In the genomic region with DNA sequence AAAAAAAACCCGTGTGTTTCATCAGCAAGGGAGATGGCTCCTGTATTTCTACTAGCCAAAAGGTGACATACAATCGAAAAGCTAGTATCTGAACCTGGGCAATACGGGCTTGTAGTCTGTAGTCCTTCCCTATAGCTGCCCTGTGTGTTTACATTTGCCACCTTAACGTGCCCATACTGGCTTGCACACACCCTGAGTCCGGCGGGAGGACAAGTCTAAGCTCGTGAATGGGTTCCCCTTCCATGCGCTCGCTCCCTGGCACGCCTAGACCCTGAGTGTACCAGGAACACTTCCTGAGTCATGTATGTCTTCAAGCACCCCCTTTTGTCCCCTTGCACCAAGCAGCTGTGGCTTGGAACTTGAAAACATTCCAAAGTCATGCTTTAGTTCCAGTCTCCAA, we compare ENCODE assay signal across 24 mouse cellular contexts. TPM values are rescaled to one million over a fixed set of nuclear protein-coding genes. Genes with fewer than 3 reads are reported as not detected.
A peak's percentile ranks its signal among the peaks of the same experiment; 100 is the strongest.
DNase-seq lines count a peak whose midpoint lies in the region; ATAC-seq lines count a peak whose summit lies in the region.
"Had no signal": no experiment of that assay in that cellular context is flagged by ENCODE, and none has a peak within 500 bp of the region (broad histone marks: within the 10 kb centered on the region; RNA-seq: fewer than 3 reads in every experiment).

No protein-coding gene starts in this region.

- DNase-seq in midbrain, embryonic 11.5 days (ENCODE audit: low spot score, missing footprints) = peak; percentile 69
- DNase-seq in Muller cell, postnatal 12 days (ENCODE audit: inconsistent ontology term) = peak; percentile 2
- no peak for DNase-seq in kidney, adult 9 months
- no peak for DNase-seq in ovary, adult 18-20 months (ENCODE audit: low spot score)
- DNase-seq: adrenal gland, adult 8-10 months; adrenal gland, postnatal 36 days; cerebellum, adult 11 months; cerebellum, adult 8-10 months; cerebellum, postnatal 25 days; gastrocnemius, adult 2 months; gastrocnemius, postnatal 36 days; heart, postnatal 10 days; heart, postnatal 4 days had no signal

- H3K4me1 ChIP-seq in midbrain, embryonic 11.5 days (ENCODE audit: control insufficient read depth, insufficient read depth, low read length) = no peaks in the 10 kb centered on the region
- H3K4me1 ChIP-seq in midbrain, embryonic 15.5 days = peaks cover 6% of the 10 kb centered on the region; the same call in 1 of the 2 replicates
- peaks cover 4% of the 10 kb centered on the region; the same call in 1 of the 2 replicates for H3K4me1 ChIP-seq in stomach, embryonic 14.5 days (ENCODE audit: control insufficient read depth, insufficient read depth, low read length)
- H3K4me1 ChIP-seq: hindbrain, embryonic 12.5 days had no signal

- H3K4me3 ChIP-seq in midbrain, embryonic 11.5 days (ENCODE audit: low read depth, low read length) = no peak overlapping the region
- no peak overlapping the region for H3K4me3 ChIP-seq in midbrain, embryonic 15.5 days
- H3K4me3 ChIP-seq in stomach, embryonic 14.5 days (ENCODE audit: low read depth, low read length) = no peak overlapping the region
- H3K4me3 ChIP-seq: erythroblast, embryonic 14.5 days; forebrain, embryonic 10.5 days; gastrocnemius, adult 2 months; heart, embryonic 10.5 days; hindbrain, embryonic 12.5 days had no signal

- no peak overlapping the region for H3K9ac ChIP-seq in midbrain, embryonic 11.5 days (ENCODE audit: low read length)
- H3K9ac ChIP-seq in midbrain, embryonic 15.5 days = no peak overlapping the region
- H3K9ac ChIP-seq in stomach, embryonic 14.5 days (replicated peaks; ENCODE audit: low read depth, low read length) = no peak overlapping the region
- H3K9ac ChIP-seq: hindbrain, embryonic 12.5 days had no signal

- H3K4me2 ChIP-seq in midbrain, embryonic 11.5 days = no peak overlapping the region
- H3K4me2 ChIP-seq in midbrain, embryonic 15.5 days = no peak overlapping the region
- H3K4me2 ChIP-seq in stomach, embryonic 14.5 days (replicated peaks; ENCODE audit: low read depth, low read length) = no peak overlapping the region
- H3K4me2 ChIP-seq: hindbrain, embryonic 12.5 days had no signal

- H3K27ac ChIP-seq in midbrain, embryonic 11.5 days (ENCODE audit: low read depth, low read length) = no peak overlapping the region
- H3K27ac ChIP-seq in midbrain, embryonic 15.5 days = no peak overlapping the region
- 0 out of 2 replicates have a peak overlapping the region, but pooled peaks have one; percentile 33 for H3K27ac ChIP-seq in stomach, embryonic 14.5 days (ENCODE audit: low read length)
- H3K27ac ChIP-seq: forebrain, embryonic 10.5 days; gastrocnemius, adult 2 months; heart, embryonic 10.5 days; hindbrain, embryonic 12.5 days had no signal

- H3K9me3 ChIP-seq in midbrain, embryonic 11.5 days (ENCODE audit: control insufficient read depth, low read length) = no peaks in the 10 kb centered on the region
- H3K9me3 ChIP-seq in midbrain, embryonic 15.5 days = no peaks in the 10 kb centered on the region
- H3K9me3 ChIP-seq in stomach, embryonic 14.5 days (ENCODE audit: control insufficient read depth, low read depth, low read length) = no peaks in the 10 kb centered on the region
- H3K9me3 ChIP-seq: forebrain, embryonic 10.5 days; heart, embryonic 10.5 days; hindbrain, embryonic 12.5 days had no signal

- WGBS in midbrain, embryonic 11.5 days = 69% methylated on average over 10 of the region's 10 CpGs
- WGBS in midbrain, embryonic 15.5 days = 74% methylated on average over 10 of the region's 10 CpGs
- 55% methylated on average over 10 of the region's 10 CpGs for WGBS in stomach, embryonic 14.5 days

- peaks cover 13% of the 10 kb centered on the region for H3K36me3 ChIP-seq in midbrain, embryonic 11.5 days (ENCODE audit: control insufficient read depth, insufficient read depth, low read length)
- H3K36me3 ChIP-seq in midbrain, embryonic 15.5 days (replicated peaks) = peaks cover 26% of the 10 kb centered on the region
- peaks cover 31% of the 10 kb centered on the region for H3K36me3 ChIP-seq in stomach, embryonic 14.5 days (ENCODE audit: control insufficient read depth, insufficient read depth, low read length)

- peaks cover 5% of the 10 kb centered on the region; the same call in 1 of the 2 replicates for H3K27me3 ChIP-seq in midbrain, embryonic 11.5 days (ENCODE audit: control insufficient read depth, insufficient read depth, low read length)
- peaks cover 12% of the 10 kb centered on the region for H3K27me3 ChIP-seq in midbrain, embryonic 15.5 days (replicated peaks)
- 0 out of 2 replicates have a peak, but pooled peaks cover 4% of the 10 kb centered on the region for H3K27me3 ChIP-seq in stomach, embryonic 14.5 days (ENCODE audit: control insufficient read depth, insufficient read depth, low read length)
- H3K27me3 ChIP-seq: CH12.LX had no signal

- ATAC-seq in midbrain, embryonic 11.5 days (ENCODE audit: low FRiP score) = no peak
- ATAC-seq in midbrain, embryonic 15.5 days (replicated peaks) = no peak
- ATAC-seq in stomach, embryonic 14.5 days (ENCODE audit: insufficient number of reproducible peaks, insufficient read depth, low FRiP score, low read depth) = no peak
- ATAC-seq: forebrain, embryonic 14.5 days; hindbrain, embryonic 16.5 days had no signal

RNA-seq across cellular contexts. Expression of a gene that starts 2.4 kb away (rescaled TPM):
- not detected in 2 replicates for polyA plus RNA-seq in midbrain, embryonic 11.5 days (2014; fragmentation: Nextera tagmentation; extraction: Ambion mirVana)
- not detected in 2 replicates for polyA plus RNA-seq in midbrain, embryonic 15.5 days (2015; fragmentation: Nextera tagmentation; extraction: Ambion mirVana)
- polyA plus RNA-seq in stomach, embryonic 14.5 days (2014; fragmentation: Nextera tagmentation; extraction: Ambion mirVana) = 0.29 and 0.38 TPM in 2 replicates
- polyA plus RNA-seq: cortical plate, adult 2 months; erythroblast, embryonic 14.5 days; forebrain, embryonic 10.5 days; forebrain, embryonic 14.5 days; heart, embryonic 10.5 days; heart, embryonic 14.5 days; hindbrain, embryonic 12.5 days had no signal

RNA-seq across cellular contexts. Expression of a gene that starts 8.4 kb away (rescaled TPM):
- polyA plus RNA-seq in midbrain, embryonic 11.5 days (2014; fragmentation: Nextera tagmentation; extraction: Ambion mirVana) = 129 TPM in 2 replicates
- polyA plus RNA-seq in midbrain, embryonic 15.5 days (2015; fragmentation: Nextera tagmentation; extraction: Ambion mirVana) = 146 and 159 TPM in 2 replicates
- polyA plus RNA-seq in stomach, embryonic 14.5 days (2014; fragmentation: Nextera tagmentation; extraction: Ambion mirVana) = 101 and 103 TPM in 2 replicates

RNA-seq across cellular contexts. Expression of a gene that starts 9.9 kb away (rescaled TPM):
- polyA plus RNA-seq in midbrain, embryonic 11.5 days (2014; fragmentation: Nextera tagmentation; extraction: Ambion mirVana) = 164 and 180 TPM in 2 replicates
- polyA plus RNA-seq in midbrain, embryonic 15.5 days (2015; fragmentation: Nextera tagmentation; extraction: Ambion mirVana) = 121 and 124 TPM in 2 replicates
- polyA plus RNA-seq in stomach, embryonic 14.5 days (2014; fragmentation: Nextera tagmentation; extraction: Ambion mirVana) = 132 and 136 TPM in 2 replicates

RNA-seq across cellular contexts. Expression of a gene that starts 20.0 kb away (rescaled TPM):
- 19.5 and 19.9 TPM in 2 replicates for polyA plus RNA-seq in midbrain, embryonic 11.5 days (2014; fragmentation: Nextera tagmentation; extraction: Ambion mirVana)
- 64.2 and 71.0 TPM in 2 replicates for polyA plus RNA-seq in midbrain, embryonic 15.5 days (2015; fragmentation: Nextera tagmentation; extraction: Ambion mirVana)
- 19.0 and 26.5 TPM in 2 replicates for polyA plus RNA-seq in stomach, embryonic 14.5 days (2014; fragmentation: Nextera tagmentation; extraction: Ambion mirVana)

RNA-seq across cellular contexts. Expression of a gene that starts 26.3 kb away (rescaled TPM):
- polyA plus RNA-seq in midbrain, embryonic 11.5 days (2014; fragmentation: Nextera tagmentation; extraction: Ambion mirVana) = 11.4 and 11.8 TPM in 2 replicates
- 38.9 and 41.1 TPM in 2 replicates for polyA plus RNA-seq in midbrain, embryonic 15.5 days (2015; fragmentation: Nextera tagmentation; extraction: Ambion mirVana)
- 34.5 and 34.6 TPM in 2 replicates for polyA plus RNA-seq in stomach, embryonic 14.5 days (2014; fragmentation: Nextera tagmentation; extraction: Ambion mirVana)

Comparison
In these comparisons a context has a peak if more than half of its experiments do, and no peak if none do; other contexts are left out.
1. DNase-seq: peak in midbrain, embryonic 11.5 days (single experiment) and Muller cell, postnatal 12 days (single experiment); none in kidney, adult 9 months (single experiment) and ovary, adult 18-20 months (single experiment).